Mouse (Mus musculus): ENCODE measurements around the gene Bmyc. TPM values are rescaled to one million over a fixed set of nuclear protein-coding genes. Genes with fewer than 3 reads are reported as not detected.
"Not testable (repeated sequence)": the region's sequence is repeated elsewhere in the genome, so short reads cannot be mapped to it uniquely, and the experiment has no call there.

Gene Bmyc
- polyA plus RNA-seq, 1 experiment from 2014 or later: 106 TPM

DNA sequence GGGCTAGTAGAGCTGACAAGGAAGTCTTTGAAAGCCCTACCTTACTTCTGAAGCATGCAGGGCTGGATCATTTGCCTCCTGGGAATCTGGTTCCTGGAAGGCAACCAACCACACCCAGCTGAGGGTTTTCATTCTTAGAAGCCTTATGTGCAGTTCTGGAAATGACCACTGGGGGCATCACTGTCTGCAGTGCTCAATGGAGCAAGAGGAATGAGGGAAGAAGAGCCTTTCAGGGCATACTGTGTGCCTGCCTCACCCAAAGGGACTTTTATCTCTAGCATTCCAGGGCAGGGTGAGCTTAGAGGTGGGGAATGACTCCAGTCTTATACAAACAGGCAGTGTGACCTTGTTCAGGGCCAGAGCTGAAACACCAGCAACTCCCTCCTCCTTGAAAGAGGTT is 11.9 kb upstream of the Bmyc start:
- H3K27me3 ChIP-seq: no peaks in the 10 kb centered on the region
- no peak for ATAC-seq (ENCODE audit: insufficient number of reproducible peaks, insufficient read depth, low FRiP score, low TSS enrichment)
- no peaks in the 10 kb centered on the region for H3K4me1 ChIP-seq
- no peak overlapping the region for H3K4me2 ChIP-seq (replicated peaks)
- H3K27ac ChIP-seq: no peak overlapping the region
- H3K36me3 ChIP-seq: no peaks in the 10 kb centered on the region
- no peaks in the 10 kb centered on the region for H3K9me3 ChIP-seq
- H3K9ac ChIP-seq: no peak overlapping the region
- no peak overlapping the region for H3K4me3 ChIP-seq

DNA sequence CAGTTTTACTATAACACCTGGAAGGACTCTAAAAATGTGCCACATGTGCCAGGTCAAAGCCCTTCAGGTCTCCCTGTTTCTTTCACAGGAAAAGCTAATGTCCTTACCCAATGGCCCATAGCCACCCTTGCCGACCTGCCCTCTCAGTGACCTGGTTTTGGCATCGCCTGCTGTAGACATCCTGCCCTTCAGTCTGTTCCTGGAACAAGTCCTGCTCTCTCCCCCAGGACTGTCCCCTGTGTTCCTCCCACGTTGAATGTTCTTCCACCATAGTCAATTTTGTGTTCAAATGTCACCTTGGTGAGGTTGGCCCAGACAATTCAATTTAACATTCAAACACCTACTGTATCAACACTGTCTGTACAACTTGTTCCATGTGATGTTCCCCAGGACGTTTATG is 9.6 kb upstream of the Bmyc start:
- 64% methylated on average over 4 of the region's 4 CpGs for WGBS
- Histone ChIP-seq H3K9ac (no peak overlapping the region), H3K27me3 (no peaks in the 10 kb centered on the region), H3K4me2 (replicated peaks) (no peak overlapping the region), H3K9me3 (no peaks in the 10 kb centered on the region), H3K36me3 (no peaks in the 10 kb centered on the region), H3K4me1 (no peaks in the 10 kb centered on the region), H3K4me3 (no peak overlapping the region), H3K27ac (no peak overlapping the region)
- no peak for ATAC-seq (ENCODE audit: insufficient number of reproducible peaks, insufficient read depth, low FRiP score, low TSS enrichment)

DNA sequence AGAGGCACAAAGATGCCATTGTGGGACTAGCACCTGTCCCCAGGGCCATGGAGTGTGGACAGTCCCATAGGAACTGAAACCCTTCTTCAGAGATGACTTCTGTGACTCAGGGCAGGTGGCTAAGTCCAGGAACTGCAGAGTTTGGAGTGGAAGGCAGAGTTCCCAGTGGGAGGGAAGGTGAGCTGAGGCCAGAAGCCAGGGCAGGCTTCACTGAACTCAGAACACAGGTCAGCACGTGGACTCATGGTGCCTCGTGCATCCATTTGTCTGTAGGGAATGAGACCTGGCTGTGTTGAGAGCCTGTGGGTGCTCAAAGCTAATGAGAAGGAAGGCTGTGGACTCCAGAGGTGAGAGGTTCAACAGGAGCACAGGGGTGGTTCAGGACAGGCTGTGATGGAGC is 7.8 kb upstream of the Bmyc start:
- no peak for ATAC-seq (ENCODE audit: insufficient number of reproducible peaks, insufficient read depth, low FRiP score, low TSS enrichment)
- Histone ChIP-seq H3K9ac (no peak overlapping the region), H3K4me1 (no peaks in the 10 kb centered on the region), H3K9me3 (no peaks in the 10 kb centered on the region), H3K4me3 (no peak overlapping the region), H3K36me3 (no peaks in the 10 kb centered on the region), H3K27ac (no peak overlapping the region), H3K4me2 (replicated peaks) (no peak overlapping the region), H3K27me3 (no peaks in the 10 kb centered on the region)
- WGBS: 81% methylated on average over 2 of the region's 2 CpGs

DNA sequence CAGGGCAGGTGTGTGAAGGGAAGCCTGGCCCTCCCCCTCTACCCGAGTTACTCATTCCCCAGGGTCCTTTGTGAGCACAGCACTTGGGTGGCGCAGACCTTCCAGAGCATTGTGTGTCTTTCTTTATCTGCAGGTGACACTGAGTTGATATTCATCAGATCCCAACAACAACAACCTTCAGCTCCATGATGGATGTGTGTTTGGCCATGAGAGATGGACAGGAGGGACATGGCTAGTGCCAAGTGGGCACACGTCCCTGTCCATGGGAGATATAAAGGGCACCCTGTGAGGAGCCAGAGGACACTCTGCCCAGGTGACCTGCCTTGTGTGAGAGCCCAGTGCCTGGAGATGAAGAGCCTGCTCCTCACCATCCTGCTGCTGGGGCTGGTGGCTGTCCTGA is 6.8 kb upstream of the Bmyc start, which contains the start of gene Obp2a:
Obp2a (plus strand) TSS at position 301 of the 400 bp plus-strand sequence.
- H3K36me3 ChIP-seq; H3K27me3 ChIP-seq; ATAC-seq (ENCODE audit: insufficient number of reproducible peaks, insufficient read depth, low FRiP score, low TSS enrichment); H3K4me1 ChIP-seq; H3K9me3 ChIP-seq; H3K4me2 ChIP-seq (replicated peaks); H3K9ac ChIP-seq; H3K27ac ChIP-seq; H3K4me3 ChIP-seq: not testable (repeated sequence)
- 91% methylated on average over 3 of the region's 3 CpGs for WGBS

DNA sequence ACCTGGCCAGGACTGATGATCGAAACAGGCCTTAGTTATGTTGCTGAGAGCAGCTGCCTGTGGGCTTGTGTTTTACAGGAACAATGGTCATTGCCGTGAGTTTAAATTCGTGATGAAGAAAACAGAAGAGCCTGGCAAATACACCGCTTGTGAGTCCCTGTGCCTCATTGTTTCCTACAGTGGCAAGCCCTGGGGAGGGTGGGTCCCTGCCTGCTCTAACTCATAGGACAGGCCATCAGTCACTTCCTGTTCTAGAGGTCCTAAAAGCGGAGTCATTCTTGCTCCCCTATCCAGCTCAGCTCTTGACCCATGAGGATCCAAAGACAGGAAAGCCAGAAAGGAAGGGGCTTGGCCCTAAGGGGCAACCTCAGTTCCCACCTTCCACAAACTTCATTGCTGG is 5.5 kb upstream of the Bmyc start:
- WGBS: 79% methylated on average over 5 of the region's 5 CpGs
- Histone ChIP-seq H3K4me2 (replicated peaks) (no peak overlapping the region), H3K36me3 (no peaks in the 10 kb centered on the region), H3K9me3 (no peaks in the 10 kb centered on the region), H3K27me3 (no peaks in the 10 kb centered on the region), H3K4me1 (no peaks in the 10 kb centered on the region), H3K27ac (no peak overlapping the region), H3K9ac (no peak overlapping the region), H3K4me3 (no peak overlapping the region)
- ATAC-seq (ENCODE audit: insufficient number of reproducible peaks, insufficient read depth, low FRiP score, low TSS enrichment): no peak

DNA sequence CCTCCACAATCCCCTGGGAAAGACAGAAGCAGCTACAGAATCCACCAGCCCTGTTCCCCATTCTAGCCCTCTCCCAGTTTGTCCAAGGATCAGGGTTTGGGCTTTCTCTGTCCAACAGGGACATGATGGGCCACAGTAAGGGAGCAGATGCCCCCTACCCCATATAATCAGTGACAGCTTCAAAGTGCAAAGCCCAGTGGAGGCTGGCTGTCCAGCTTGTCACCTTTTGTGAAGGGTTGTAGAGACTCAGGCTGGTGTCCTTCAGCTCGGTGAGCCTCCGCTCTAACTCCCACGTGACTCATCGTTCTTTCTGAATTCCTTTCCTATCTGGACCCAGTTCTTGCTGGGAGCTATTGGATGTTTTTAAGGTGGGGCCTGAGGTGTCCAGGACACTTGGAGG is 2.8 kb upstream of the Bmyc start:
- ATAC-seq (ENCODE audit: insufficient number of reproducible peaks, insufficient read depth, low FRiP score, low TSS enrichment): no peak
- no peaks in the 10 kb centered on the region for H3K9me3 ChIP-seq
- H3K9ac ChIP-seq: no peak overlapping the region
- no peak overlapping the region for H3K4me2 ChIP-seq (replicated peaks)
- H3K27me3 ChIP-seq: no peaks in the 10 kb centered on the region
- H3K27ac ChIP-seq: no peak overlapping the region
- 0 out of 2 replicates have a peak, but pooled peaks cover 3% of the 10 kb centered on the region for H3K36me3 ChIP-seq
- peaks cover 9% of the 10 kb centered on the region; the same call in 1 of the 2 replicates for H3K4me1 ChIP-seq
- H3K4me3 ChIP-seq: no peak overlapping the region
- 77% methylated on average over 4 of the region's 4 CpGs for WGBS

DNA sequence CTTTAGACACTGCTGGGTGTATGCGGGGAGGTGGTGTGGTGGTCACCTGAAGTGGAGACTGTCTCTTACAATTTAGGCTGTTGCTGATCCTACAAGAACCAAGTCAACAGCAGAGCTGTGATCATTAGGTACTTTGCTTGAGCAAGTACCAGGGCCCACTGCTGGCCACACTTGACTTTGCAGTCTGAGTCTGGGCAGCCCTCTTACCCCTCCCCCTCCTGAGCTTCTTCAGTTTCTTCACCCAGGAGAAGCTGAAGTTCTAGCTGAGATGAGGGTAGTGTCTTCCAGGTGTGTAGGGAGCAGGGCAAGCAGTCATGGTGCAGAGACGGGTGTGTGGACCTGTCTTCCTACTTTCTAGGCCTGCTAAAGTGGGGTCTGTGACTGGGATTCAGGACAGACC is 1.6 kb downstream of the Bmyc start:
- peak overlapping the region; percentile 17; the same call in 1 of the 2 replicates for H3K4me2 ChIP-seq (replicated peaks)
- H3K4me1 ChIP-seq: peaks cover 12% of the 10 kb centered on the region; the same call in 1 of the 2 replicates
- H3K27me3 ChIP-seq: no peaks in the 10 kb centered on the region
- WGBS: 82% methylated on average over 2 of the region's 2 CpGs
- H3K36me3 ChIP-seq: 0 out of 2 replicates have a peak, but pooled peaks cover 3% of the 10 kb centered on the region
- H3K27ac ChIP-seq: no peak overlapping the region
- H3K4me3 ChIP-seq: no peak overlapping the region
- H3K9ac ChIP-seq: no peak overlapping the region
- H3K9me3 ChIP-seq: no peaks in the 10 kb centered on the region
- no peak; the same call in 1 of the 2 replicates for ATAC-seq (ENCODE audit: insufficient number of reproducible peaks, insufficient read depth, low FRiP score, low TSS enrichment)

- H3K4me1 ChIP-seq: peaks cover 12% of the 10 kb centered on the region; the same call in 1 of the 2 replicates
- not testable (repeated sequence) for ATAC-seq (ENCODE audit: insufficient number of reproducible peaks, insufficient read depth, low FRiP score, low TSS enrichment); H3K27ac ChIP-seq; H3K36me3 ChIP-seq; H3K9me3 ChIP-seq; H3K4me3 ChIP-seq; H3K27me3 ChIP-seq; H3K4me2 ChIP-seq (replicated peaks); H3K9ac ChIP-seq
- WGBS: 80% methylated on average over 1 of the region's 1 CpGs
Observed at GRCm38 (mm10) chr2:25709056-25709455, 2.5 kb downstream of the Bmyc start.

GRCm38 (mm10) chr2:25709791-25710190 is 3.3 kb downstream of the Bmyc start:
- not testable (repeated sequence) for H3K36me3 ChIP-seq; H3K4me3 ChIP-seq; H3K9me3 ChIP-seq; ATAC-seq (ENCODE audit: insufficient number of reproducible peaks, insufficient read depth, low FRiP score, low TSS enrichment); H3K9ac ChIP-seq; H3K4me2 ChIP-seq (replicated peaks); H3K27me3 ChIP-seq; H3K27ac ChIP-seq
- 78% methylated on average over 2 of the region's 2 CpGs for WGBS
- peaks cover 12% of the 10 kb centered on the region; the same call in 1 of the 2 replicates for H3K4me1 ChIP-seq

- not testable (repeated sequence) for H3K36me3 ChIP-seq; H3K27me3 ChIP-seq; H3K27ac ChIP-seq; H3K4me3 ChIP-seq; H3K9ac ChIP-seq; H3K9me3 ChIP-seq; ATAC-seq (ENCODE audit: insufficient number of reproducible peaks, insufficient read depth, low FRiP score, low TSS enrichment); H3K4me2 ChIP-seq (replicated peaks)
- 30% methylated on average over 3 of the region's 3 CpGs for WGBS
- H3K4me1 ChIP-seq: peaks cover 12% of the 10 kb centered on the region; the same call in 1 of the 2 replicates
Observed at GRCm38 (mm10) chr2:25711641-25712040, 5.1 kb downstream of the Bmyc start.

DNA sequence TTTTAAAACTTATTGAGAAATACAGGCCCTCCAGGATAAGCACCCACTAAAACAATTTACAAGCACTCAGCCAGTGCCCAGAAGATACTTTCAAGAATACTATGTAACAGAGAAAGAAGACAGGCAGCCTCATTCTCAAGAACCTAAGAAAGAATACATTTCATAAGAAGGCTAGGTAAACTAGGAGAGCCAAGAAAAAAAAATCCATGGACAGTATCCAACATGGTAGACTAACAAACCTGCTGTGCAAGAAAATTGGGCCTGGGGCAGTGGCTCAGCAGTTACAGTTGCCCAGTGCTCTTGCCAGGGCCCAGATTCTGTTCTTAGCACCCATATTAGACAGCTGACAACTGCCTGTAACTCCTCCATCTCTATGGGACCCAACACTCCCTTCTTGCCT is 10.7 kb downstream of the Bmyc start:
- Histone ChIP-seq H3K36me3 (no peaks in the 10 kb centered on the region), H3K4me2 (replicated peaks) (no peak overlapping the region), H3K4me3 (no peak overlapping the region), H3K4me1 (no peaks in the 10 kb centered on the region), H3K27ac (no peak overlapping the region), H3K9ac (no peak overlapping the region), H3K9me3 (no peaks in the 10 kb centered on the region), H3K27me3 (no peaks in the 10 kb centered on the region)
- ATAC-seq (ENCODE audit: insufficient number of reproducible peaks, insufficient read depth, low FRiP score, low TSS enrichment): no peak

DNA sequence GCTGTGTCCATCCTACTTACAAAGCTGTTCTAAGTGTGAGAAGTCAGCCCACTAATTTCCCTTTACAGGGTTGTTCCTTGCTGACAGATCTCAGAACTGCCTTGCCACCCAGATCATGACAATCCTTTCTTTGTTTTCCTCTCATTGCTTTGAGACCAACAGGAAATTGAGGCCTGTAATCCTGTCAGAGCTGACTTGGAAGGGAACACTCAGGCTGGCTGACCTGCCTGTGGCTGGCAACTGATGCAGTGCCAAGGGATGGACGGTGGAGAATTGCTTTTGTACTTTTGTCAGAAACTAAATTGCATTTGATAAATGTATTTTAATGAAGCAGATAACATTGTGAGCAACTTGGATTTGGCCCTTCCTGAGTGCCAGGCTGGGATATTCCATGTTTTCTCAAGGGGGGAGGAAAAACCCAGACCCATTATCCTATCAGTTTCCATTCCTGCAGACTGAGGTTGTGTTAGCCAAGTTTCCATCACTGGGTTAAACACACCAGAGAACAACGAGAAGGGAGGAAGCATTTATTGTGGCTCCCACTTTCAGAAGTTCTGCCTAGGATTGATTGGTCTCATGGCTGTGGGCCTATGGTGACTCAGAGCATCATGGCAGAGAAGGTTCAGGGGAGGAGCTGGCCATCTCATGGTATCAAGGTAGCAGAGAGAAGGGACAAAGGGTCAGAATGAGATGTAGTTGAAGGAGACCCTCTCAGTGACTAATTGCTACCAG is 26.8 kb downstream of the Bmyc start:
- Histone ChIP-seq H3K9me3 (peaks cover 6% of the 10 kb centered on the region; the same call in 1 of the 2 replicates), H3K4me2 (replicated peaks) (no peak overlapping the region), H3K27me3 (no peaks in the 10 kb centered on the region), H3K4me3 (no peak overlapping the region), H3K4me1 (no peaks in the 10 kb centered on the region), H3K27ac (no peak overlapping the region), H3K36me3 (no peaks in the 10 kb centered on the region), H3K9ac (no peak overlapping the region)
- 32% methylated on average over 2 of the region's 2 CpGs for WGBS
- ATAC-seq (ENCODE audit: insufficient number of reproducible peaks, insufficient read depth, low FRiP score, low TSS enrichment): no peak

Data from embryonic facial prominence, embryonic 12.5 days (tissue).